Mouse (Mus musculus): ENCODE measurements around the gene Calcoco2. TPM values are rescaled to one million over a fixed set of nuclear protein-coding genes. Genes with fewer than 3 reads are reported as not detected.
A peak's percentile ranks its signal among the peaks of the same experiment; 100 is the strongest.
"Not testable (repeated sequence)": the region's sequence is repeated elsewhere in the genome, so short reads cannot be mapped to it uniquely, and the experiment has no call there.

Gene Calcoco2
- polyA plus RNA-seq (2015; fragmentation: Nextera tagmentation; extraction: Ambion mirVana) = not detected in 2 replicates

DNA sequence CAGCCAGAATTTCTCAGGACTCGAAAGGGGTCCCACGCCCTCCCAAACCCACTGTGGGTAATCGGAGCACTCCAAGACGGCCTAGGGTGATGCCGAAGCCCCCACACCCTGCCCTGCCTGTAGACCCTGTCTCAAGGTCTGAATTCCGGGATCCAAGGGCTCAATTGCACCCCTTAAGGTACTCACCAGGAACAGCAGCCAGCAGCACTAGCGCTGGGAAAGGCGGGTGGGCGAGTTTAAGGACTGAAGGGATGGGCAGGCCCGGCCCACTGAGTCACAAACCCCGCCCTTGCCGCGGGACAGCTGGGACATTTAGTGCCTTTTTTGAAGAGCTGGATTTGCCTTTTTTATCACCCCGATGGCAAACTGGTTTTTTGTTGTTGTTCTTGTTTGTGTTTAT lies at the start of gene Calcoco2:
Gene Calcoco2, minus strand, starts transcription at position 214 of the 400 bp plus-strand sequence.
- ATAC-seq (ENCODE audit: low FRiP score, low read depth) = no peak
- no peaks in the 10 kb centered on the region for H3K9me3 ChIP-seq
- H3K4me3 ChIP-seq = no peak within 1 kb of the TSS
- H3K4me1 ChIP-seq = no peaks in the 10 kb centered on the region
- WGBS = 43% methylated on average over 14 of the region's 14 CpGs
- no peak within 1 kb of the TSS for H3K27ac ChIP-seq
- no peaks in the 10 kb centered on the region; the same call in 1 of the 2 replicates for H3K27me3 ChIP-seq
- H3K4me2 ChIP-seq (replicated peaks) = no peak within 1 kb of the TSS
- no peak within 1 kb of the TSS for H3K9ac ChIP-seq
- H3K36me3 ChIP-seq = no peaks in the 10 kb centered on the region

DNA sequence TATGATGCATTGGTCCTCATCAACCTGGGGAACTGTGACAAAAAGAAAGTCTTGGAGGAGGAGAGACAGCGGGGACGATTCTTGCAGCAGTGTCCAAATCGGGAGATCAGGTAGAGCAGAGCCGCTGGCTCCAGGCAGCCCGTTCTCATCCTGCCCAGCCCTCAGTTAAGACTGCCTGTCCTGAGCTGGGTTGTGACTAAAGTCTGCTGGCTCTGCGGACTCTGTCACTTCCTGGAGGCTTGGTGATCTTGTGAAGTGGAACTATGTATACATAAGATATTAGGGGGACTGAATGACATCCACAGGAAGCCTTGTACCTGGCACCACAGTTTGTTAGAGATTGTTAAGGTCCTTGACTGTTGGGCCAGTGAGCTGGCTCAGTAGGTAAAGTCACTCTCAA lies 35.7 kb upstream of the Calcoco2 start:
- Histone ChIP-seq H3K4me2 (replicated peaks) (no peak overlapping the region), H3K36me3 (no peaks in the 10 kb centered on the region), H3K4me1 (0 out of 2 replicates have a peak, but pooled peaks cover 8% of the 10 kb centered on the region), H3K9ac (no peak overlapping the region), H3K27ac (no peak overlapping the region), H3K4me3 (no peak overlapping the region), H3K27me3 (peaks cover 88% of the 10 kb centered on the region), H3K9me3 (no peaks in the 10 kb centered on the region)
- no peak for ATAC-seq (ENCODE audit: low FRiP score, low read depth)
- WGBS = 75% methylated on average over 6 of the region's 6 CpGs

DNA sequence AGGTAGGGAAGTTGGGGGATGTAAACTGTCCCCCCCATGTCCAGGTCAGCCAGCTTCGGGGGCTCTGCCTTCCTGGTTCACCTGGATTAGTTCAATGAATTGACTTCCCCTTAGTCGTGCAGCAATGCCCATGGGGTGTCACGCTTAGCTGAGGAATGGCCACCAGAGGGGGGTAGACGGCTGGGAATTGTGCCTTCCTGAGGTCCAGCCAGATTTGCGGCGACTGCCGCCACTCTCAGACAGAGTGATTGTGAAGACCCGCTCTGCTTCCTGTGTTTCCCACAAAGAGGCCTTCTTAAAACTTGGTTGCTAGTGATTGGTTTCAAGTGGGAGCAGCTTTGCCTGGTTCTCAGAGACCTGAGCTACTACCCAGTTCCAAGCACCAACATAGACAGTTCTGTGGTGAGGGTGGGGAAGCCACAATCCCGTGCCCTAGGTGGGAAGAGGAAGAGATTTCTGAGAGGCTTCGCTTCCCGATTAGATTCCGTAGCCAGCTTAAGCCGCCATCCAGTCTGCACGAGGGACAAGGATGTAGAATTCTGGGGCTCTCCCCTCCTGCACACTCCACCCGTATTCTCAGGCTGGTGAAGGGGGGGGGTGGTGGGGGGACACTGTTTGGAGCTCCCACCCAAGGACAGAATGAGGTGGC lies 34.0 kb upstream of the Calcoco2 start:
- Histone ChIP-seq H3K27ac (no peak overlapping the region), H3K4me1 (0 out of 2 replicates have a peak, but pooled peaks cover 11% of the 10 kb centered on the region), H3K9me3 (no peaks in the 10 kb centered on the region), H3K36me3 (no peaks in the 10 kb centered on the region), H3K4me2 (replicated peaks) (peak overlapping the region; percentile 50), H3K4me3 (0 out of 2 replicates have a peak overlapping the region, but pooled peaks have one; percentile 10), H3K27me3 (peaks cover 72% of the 10 kb centered on the region), H3K9ac (no peak overlapping the region)
- 1% methylated on average over 15 of the region's 15 CpGs for WGBS
- no peak; the same call in 1 of the 2 replicates for ATAC-seq (ENCODE audit: low FRiP score, low read depth)

DNA sequence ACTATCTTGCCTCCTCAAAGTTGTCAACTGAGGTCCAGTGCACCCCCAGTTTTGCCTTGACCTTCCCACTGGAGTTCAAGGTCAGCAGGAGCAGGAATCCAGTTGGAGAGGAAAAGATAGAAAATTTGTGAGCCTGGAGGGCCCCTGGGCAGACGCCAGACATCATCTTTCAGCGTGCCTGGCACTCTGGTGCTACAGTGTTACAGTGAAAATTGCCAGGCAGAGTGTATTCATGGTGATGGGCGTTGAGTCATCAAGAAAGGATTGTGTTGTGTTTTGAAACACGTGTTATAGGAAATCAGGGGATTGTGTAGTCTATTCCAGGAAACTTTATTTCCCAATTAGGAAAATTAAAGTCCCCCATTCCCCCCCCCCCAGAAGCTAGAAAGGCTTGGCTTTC lies 32.0 kb upstream of the Calcoco2 start:
- H3K9ac ChIP-seq = no peak overlapping the region
- peaks cover 63% of the 10 kb centered on the region for H3K27me3 ChIP-seq
- ATAC-seq (ENCODE audit: low FRiP score, low read depth) = no peak
- no peaks in the 10 kb centered on the region for H3K9me3 ChIP-seq
- H3K27ac ChIP-seq = no peak overlapping the region
- 53% methylated on average over 4 of the region's 4 CpGs for WGBS
- H3K4me2 ChIP-seq (replicated peaks) = no peak overlapping the region
- H3K4me3 ChIP-seq = no peak overlapping the region
- 0 out of 2 replicates have a peak, but pooled peaks cover 13% of the 10 kb centered on the region for H3K4me1 ChIP-seq
- no peaks in the 10 kb centered on the region for H3K36me3 ChIP-seq

DNA sequence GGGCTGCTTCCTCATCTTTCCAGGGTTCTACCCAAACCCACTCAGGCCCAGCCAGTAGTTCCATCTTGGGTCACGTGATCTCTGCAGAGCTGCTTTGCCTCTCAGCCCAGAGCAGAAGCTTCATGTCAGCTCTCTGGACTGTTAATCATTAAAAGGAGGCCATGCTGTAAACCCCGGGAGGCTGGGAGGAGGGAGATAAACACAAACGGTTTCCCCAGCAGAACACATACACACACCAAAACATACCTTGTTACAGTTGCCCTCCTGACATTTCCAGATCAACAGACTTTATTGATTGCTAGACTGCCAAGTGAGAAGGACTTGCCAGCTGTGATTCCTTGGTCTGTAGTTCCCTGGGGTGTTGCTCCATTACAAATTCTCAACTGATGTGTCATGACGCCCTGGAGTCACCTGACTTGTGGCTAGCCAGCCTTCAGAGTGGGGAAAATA lies 29.0 kb upstream of the Calcoco2 start:
- 18% methylated on average over 4 of the region's 4 CpGs for WGBS
- Histone ChIP-seq H3K4me3 (no peak overlapping the region), H3K4me2 (replicated peaks) (no peak overlapping the region), H3K9me3 (no peaks in the 10 kb centered on the region), H3K27me3 (peaks cover 43% of the 10 kb centered on the region), H3K4me1 (0 out of 2 replicates have a peak, but pooled peaks cover 9% of the 10 kb centered on the region), H3K27ac (no peak overlapping the region), H3K9ac (no peak overlapping the region), H3K36me3 (no peaks in the 10 kb centered on the region)
- no peak for ATAC-seq (ENCODE audit: low FRiP score, low read depth)

- peaks cover 17% of the 10 kb centered on the region for H3K4me1 ChIP-seq
- no peaks in the 10 kb centered on the region for H3K9me3 ChIP-seq
- H3K27ac ChIP-seq = no peak overlapping the region
- 68% methylated on average over 8 of the region's 8 CpGs for WGBS
- H3K9ac ChIP-seq = no peak overlapping the region
- peaks cover 37% of the 10 kb centered on the region for H3K27me3 ChIP-seq
- ATAC-seq (ENCODE audit: low FRiP score, low read depth) = no peak
- H3K36me3 ChIP-seq = no peaks in the 10 kb centered on the region
- H3K4me2 ChIP-seq (replicated peaks) = no peak overlapping the region
- H3K4me3 ChIP-seq = no peak overlapping the region
Observed at GRCm38 (mm10) chr11:96135847-96136246, 24.1 kb upstream of the Calcoco2 start.

GRCm38 (mm10) chr11:96133239-96133865 lies 21.6 kb upstream of the Calcoco2 start, which contains the start of gene Ttll6:
TSS of gene Ttll6 (plus strand) at chr11:96133786.
- ATAC-seq (ENCODE audit: low FRiP score, low read depth) = no peak
- 16% methylated on average over 16 of the region's 16 CpGs for WGBS

GRCm38 (mm10) chr11:96130606-96131005 lies 18.8 kb upstream of the Calcoco2 start:
- Histone ChIP-seq H3K4me3 (no peak overlapping the region), H3K9me3 (no peaks in the 10 kb centered on the region), H3K4me1 (peaks cover 14% of the 10 kb centered on the region), H3K9ac (no peak overlapping the region), H3K27ac (no peak overlapping the region), H3K36me3 (no peaks in the 10 kb centered on the region), H3K4me2 (replicated peaks) (no peak overlapping the region), H3K27me3 (peaks cover 30% of the 10 kb centered on the region)
- 46% methylated on average over 10 of the region's 10 CpGs for WGBS
- no peak for ATAC-seq (ENCODE audit: low FRiP score, low read depth)

More at GRCm38 (mm10) chr11:96133239-96133865, 21.6 kb upstream of the Calcoco2 start, which contains the start of gene Ttll6:
- H3K36me3 ChIP-seq = no peaks in the 10 kb centered on the region
- H3K4me2 ChIP-seq (replicated peaks) = peak within 1 kb of the TSS; percentile 54
- no peak within 1 kb of the TSS for H3K27ac ChIP-seq
- peaks cover 14% of the 10 kb centered on the region for H3K4me1 ChIP-seq
- no peaks in the 10 kb centered on the region for H3K9me3 ChIP-seq
- H3K9ac ChIP-seq = 0 out of 2 replicates have a peak within 1 kb of the TSS, but pooled peaks have one; percentile 13
- peaks cover 29% of the 10 kb centered on the region for H3K27me3 ChIP-seq
- H3K4me3 ChIP-seq = peak within 1 kb of the TSS; percentile 24

GRCm38 (mm10) chr11:96124052-96124914 lies 12.5 kb upstream of the Calcoco2 start:
- Histone ChIP-seq H3K9ac (peak overlapping the region; percentile 53; the same call in 1 of the 2 replicates), H3K4me1 (peaks cover 13% of the 10 kb centered on the region; the same call in 1 of the 2 replicates), H3K4me3 (peak overlapping the region; percentile 46), H3K9me3 (no peaks in the 10 kb centered on the region), H3K27me3 (peaks cover 61% of the 10 kb centered on the region), H3K36me3 (no peaks in the 10 kb centered on the region), H3K4me2 (replicated peaks) (peak overlapping the region; percentile 78), H3K27ac (no peak overlapping the region)
- ATAC-seq (ENCODE audit: low FRiP score, low read depth) = no peak
- 2% methylated on average over 45 of the region's 45 CpGs for WGBS

DNA sequence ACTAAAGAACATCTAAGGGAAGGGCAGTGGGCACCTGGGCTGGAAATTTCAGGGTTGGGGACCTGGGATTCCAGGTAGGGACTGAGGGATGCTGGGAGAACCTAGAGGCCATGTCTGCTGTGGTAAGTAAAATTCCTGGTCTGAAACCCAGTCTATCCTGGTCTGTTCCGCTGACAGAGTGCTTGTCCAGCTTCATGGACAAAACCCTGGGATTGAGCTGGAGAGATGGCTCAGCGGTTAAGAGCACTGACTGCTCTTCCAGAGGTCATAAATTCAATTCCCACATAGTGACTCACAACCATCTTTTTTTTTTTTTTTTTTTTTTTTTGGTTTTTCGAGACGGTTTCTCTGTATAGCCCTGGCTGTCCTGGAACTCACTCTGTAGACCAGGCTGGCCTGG lies 11.0 kb upstream of the Calcoco2 start:
- not testable (repeated sequence) for H3K4me2 ChIP-seq (replicated peaks); H3K4me3 ChIP-seq; H3K9ac ChIP-seq; H3K36me3 ChIP-seq; ATAC-seq (ENCODE audit: low FRiP score, low read depth); H3K9me3 ChIP-seq; H3K27ac ChIP-seq
- WGBS = 77% methylated on average over 4 of the region's 4 CpGs
- peaks cover 61% of the 10 kb centered on the region for H3K27me3 ChIP-seq
- peaks cover 13% of the 10 kb centered on the region; the same call in 1 of the 2 replicates for H3K4me1 ChIP-seq

DNA sequence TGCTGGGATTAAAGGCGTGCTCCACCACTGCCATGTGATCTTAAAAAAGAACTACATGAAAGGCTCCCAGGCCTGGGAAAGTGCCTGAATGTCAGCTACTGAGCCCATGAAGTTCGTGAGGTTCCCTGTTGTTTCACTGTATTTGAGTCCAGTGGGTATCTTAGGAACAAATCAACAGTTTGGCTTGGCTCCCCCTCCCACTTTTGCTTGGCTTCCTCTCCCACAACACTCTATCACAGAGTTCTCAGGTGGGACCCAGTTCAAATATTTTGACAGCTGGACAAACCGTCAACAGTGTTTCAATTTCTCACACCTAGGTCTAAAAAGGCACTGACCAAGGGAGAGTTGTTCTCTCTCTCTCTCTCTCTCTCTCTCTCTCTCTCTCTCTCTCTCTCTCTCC lies 7.6 kb upstream of the Calcoco2 start:
- 51% methylated on average over 3 of the region's 3 CpGs for WGBS
- ATAC-seq (ENCODE audit: low FRiP score, low read depth) = no peak
- Histone ChIP-seq H3K9me3 (no peaks in the 10 kb centered on the region), H3K27me3 (peaks cover 38% of the 10 kb centered on the region), H3K4me1 (peaks cover 8% of the 10 kb centered on the region; the same call in 1 of the 2 replicates), H3K9ac (no peak overlapping the region), H3K27ac (no peak overlapping the region), H3K4me2 (replicated peaks) (no peak overlapping the region), H3K36me3 (no peaks in the 10 kb centered on the region), H3K4me3 (no peak overlapping the region)
